Mouse (Mus musculus): ENCODE results near the gene Krtap4-2.

The Krtap4-2 gene

DNA sequence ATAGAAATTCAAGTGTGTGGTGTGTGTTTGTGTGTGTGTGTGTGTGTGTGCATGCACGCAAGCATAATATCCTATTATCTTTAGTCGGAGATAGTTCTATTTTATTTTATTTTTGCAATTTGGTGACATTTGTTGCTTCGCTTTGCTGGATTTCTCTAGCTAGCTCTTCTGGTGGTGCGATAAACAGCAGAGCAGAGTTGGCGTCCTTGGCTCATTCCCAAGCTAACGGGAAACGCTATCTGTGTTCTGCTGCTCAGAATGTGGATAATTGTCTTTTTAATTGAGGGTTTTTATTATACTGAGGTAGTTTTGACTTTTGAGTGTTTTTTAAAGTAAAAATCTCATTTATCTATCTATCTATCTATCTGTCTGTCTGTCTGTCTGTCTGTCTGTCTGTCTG, 49.8 kb downstream of the Krtap4-2 start:
- no peak for DNase-seq
